Mouse (Mus musculus) G1E (cell line): Measurements from ENCODE around the gene Pgap3.

Experiments used
- CTCF ChIP-seq: IDR thresholded peaks from 2 replicates; pipeline ENCODE4 v1.5.1; 2012; ENCODE audit warnings: low read depth, low read length, inconsistent platforms, mixed read lengths
- GATA1 ChIP-seq: IDR thresholded peaks from 2 replicates; pipeline ENCODE4 v1.6.1; 2012; ENCODE audit warnings: borderline replicate concordance, low read length, inconsistent platforms, mixed read lengths
- TAL1 ChIP-seq: conservative IDR thresholded peaks from 2 replicates; pipeline ENCODE4 v1.6.1; 2012; ENCODE audit warnings: low read depth, low read length, inconsistent platforms, mixed read lengths

DNA sequence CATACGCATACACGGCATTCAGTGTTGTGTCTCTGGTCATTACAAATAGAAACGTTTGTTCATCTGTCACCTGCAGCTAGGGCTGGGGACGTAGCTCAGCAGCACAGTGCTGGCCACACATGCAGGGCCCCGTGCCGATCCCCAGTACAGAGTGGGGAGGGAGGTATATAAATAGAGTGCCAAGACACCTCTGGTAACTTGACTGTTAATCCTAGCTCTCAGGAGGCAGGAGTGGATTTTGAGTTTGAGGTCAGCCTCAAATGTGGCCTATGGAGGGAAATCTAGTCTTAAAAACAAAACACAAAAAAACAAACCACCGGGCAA is 32.5 kb downstream of the Pgap3 start:
- TF ChIP-seq CTCF (no peak), GATA1 (no peak), TAL1 (no peak)
